Mouse (Mus musculus) neural tube, embryonic 13.5 days (tissue): ENCODE measurements around the gene Adamts1. TPM values are rescaled to one million over a fixed set of nuclear protein-coding genes. Genes with fewer than 3 reads are reported as not detected.

Source experiments
- ATAC-seq: fragments of 200-750 bp; cut with Nextera tagmentation; 2 replicates; pipeline ENCODE4 v1.8.0; 2017; ENCODE audit warnings: low read depth, mild to moderate bottlenecking, moderate TSS enrichment, moderate library complexity
- H3K27ac ChIP-seq: fragments of 300-500 bp; sonication (generic); replicated peaks from 2 replicates; pipeline ENCODE4 v1.5.1; 2015; ENCODE audit warnings: moderate library complexity, mild to moderate bottlenecking, inconsistent platforms
- H3K27me3 ChIP-seq: fragments of 300-500 bp; sonication (generic); 2 replicates; pipeline ENCODE4 v1.6.1; 2015; ENCODE audit warnings: mild to moderate bottlenecking, inconsistent platforms
- H3K36me3 ChIP-seq: fragments of 300-500 bp; sonication (generic); 2 replicates; pipeline ENCODE4 v1.6.1; 2015; ENCODE audit warnings: mild to moderate bottlenecking, inconsistent platforms
- H3K4me1 ChIP-seq: fragments of 300-500 bp; sonication (generic); replicated peaks from 2 replicates; pipeline ENCODE4 v1.6.1; 2015; ENCODE audit warnings: inconsistent platforms
- H3K4me2 ChIP-seq: fragments of 300-500 bp; sonication (generic); 2 replicates; pipeline ENCODE4 v1.6.1; 2015; ENCODE audit warnings: inconsistent platforms, mild to moderate bottlenecking, moderate library complexity
- H3K4me3 ChIP-seq: fragments of 300-500 bp; sonication (generic); 2 replicates; pipeline ENCODE4 v1.5.1; 2015; ENCODE audit warnings: mild to moderate bottlenecking, inconsistent platforms
- H3K9ac ChIP-seq: fragments of 300-500 bp; sonication (generic); 2 replicates; pipeline ENCODE4 v1.6.1; 2015; ENCODE audit warnings: moderate library complexity, mild to moderate bottlenecking, inconsistent platforms
- H3K9me3 ChIP-seq: fragments of 300-500 bp; sonication (generic); 2 replicates; pipeline ENCODE4 v1.6.1; 2016; ENCODE audit warnings: inconsistent platforms
- WGBS: fragments of 180-500 bp; shearing (Covaris S2); methylation state at CpG from one replicate; pipeline ENCODE4 v1.1.7; 2015; 5-methylcytosine and 5-hydroxymethylcytosine counted together
- polyA plus RNA-seq: library from polyadenylated mRNA; unstranded; fragments of >200 nt; fragmentation: Nextera tagmentation; extraction: Ambion mirVana; gene quantifications from 2 replicates; pipeline ENCODE4 v1.2.1, GENCODE M21; 2015

Gene Adamts1
- polyA plus RNA-seq, result 10.1 and 12.1 TPM in 2 replicates

GRCm38 (mm10) chr16:85802954-85803353, at the start of gene Adamts1:
Gene Adamts1 (minus strand): TSS chr16:85803113.
- peak within 1 kb of the TSS; percentile 100 for H3K4me2 ChIP-seq
- H3K27me3 ChIP-seq, result peaks cover 12% of the 10 kb centered on the region; the same call in 1 of the 2 replicates
- ATAC-seq, result peak; percentile 77
- 0% methylated on average over 25 of the region's 26 CpGs for WGBS
- peaks cover 38% of the 10 kb centered on the region for H3K4me1 ChIP-seq
- H3K27ac ChIP-seq, result peak within 1 kb of the TSS; percentile 80
- H3K9ac ChIP-seq, result peak within 1 kb of the TSS; percentile 81
- H3K4me3 ChIP-seq, result peak within 1 kb of the TSS; percentile 62
- peaks cover 5% of the 10 kb centered on the region for H3K36me3 ChIP-seq
- no peaks in the 10 kb centered on the region for H3K9me3 ChIP-seq

GRCm38 (mm10) chr16:85827066-85827465, 24.2 kb upstream of the Adamts1 start:
- no peak overlapping the region for H3K4me3 ChIP-seq
- no peak overlapping the region for H3K27ac ChIP-seq
- no peaks in the 10 kb centered on the region for H3K27me3 ChIP-seq
- no peaks in the 10 kb centered on the region for H3K9me3 ChIP-seq
- no peaks in the 10 kb centered on the region for H3K4me1 ChIP-seq
- ATAC-seq, result no peak
- H3K4me2 ChIP-seq, result no peak overlapping the region
- WGBS, result 76% methylated on average over 3 of the region's 3 CpGs
- H3K36me3 ChIP-seq, result no peaks in the 10 kb centered on the region
- no peak overlapping the region for H3K9ac ChIP-seq

- H3K4me1 ChIP-seq, result no peaks in the 10 kb centered on the region
- no peak overlapping the region for H3K4me2 ChIP-seq
- no peaks in the 10 kb centered on the region for H3K36me3 ChIP-seq
- ATAC-seq, result no peak
- no peak overlapping the region for H3K9ac ChIP-seq
- 84% methylated on average over 5 of the region's 5 CpGs for WGBS
- H3K27ac ChIP-seq, result no peak overlapping the region
- no peaks in the 10 kb centered on the region for H3K9me3 ChIP-seq
- no peaks in the 10 kb centered on the region for H3K27me3 ChIP-seq
- no peak overlapping the region for H3K4me3 ChIP-seq
These were observed 19.5 kb upstream of the Adamts1 start for GRCm38 (mm10) chr16:85822330-85822916.

GRCm38 (mm10) chr16:85819808-85820458, 17.0 kb upstream of the Adamts1 start:
- no peaks in the 10 kb centered on the region for H3K4me1 ChIP-seq
- H3K27ac ChIP-seq, result no peak overlapping the region
- no peak overlapping the region for H3K4me2 ChIP-seq
- H3K9me3 ChIP-seq, result no peaks in the 10 kb centered on the region
- H3K4me3 ChIP-seq, result no peak overlapping the region
- 67% methylated on average over 5 of the region's 5 CpGs for WGBS
- no peaks in the 10 kb centered on the region for H3K36me3 ChIP-seq
- no peak for ATAC-seq
- no peaks in the 10 kb centered on the region for H3K27me3 ChIP-seq
- H3K9ac ChIP-seq, result no peak overlapping the region

- no peaks in the 10 kb centered on the region for H3K4me1 ChIP-seq
- no peak overlapping the region for H3K27ac ChIP-seq
- H3K9ac ChIP-seq, result no peak overlapping the region
- H3K9me3 ChIP-seq, result no peaks in the 10 kb centered on the region
- no peaks in the 10 kb centered on the region for H3K27me3 ChIP-seq
- no peak overlapping the region for H3K4me2 ChIP-seq
- WGBS, result 89% methylated on average over 2 of the region's 2 CpGs
- H3K4me3 ChIP-seq, result no peak overlapping the region
- H3K36me3 ChIP-seq, result no peaks in the 10 kb centered on the region
- no peak for ATAC-seq
These were observed 11.2 kb upstream of the Adamts1 start for GRCm38 (mm10) chr16:85814116-85814515.

- no peak overlapping the region for H3K9ac ChIP-seq
- H3K4me2 ChIP-seq, result peak overlapping the region; percentile 27
- no peaks in the 10 kb centered on the region for H3K9me3 ChIP-seq
- H3K27ac ChIP-seq, result no peak overlapping the region
- H3K27me3 ChIP-seq, result peaks cover 12% of the 10 kb centered on the region; the same call in 1 of the 2 replicates
- no peak overlapping the region for H3K4me3 ChIP-seq
- no peaks in the 10 kb centered on the region for H3K36me3 ChIP-seq
- ATAC-seq, result no peak
- WGBS, result 10% methylated on average over 2 of the region's 2 CpGs
- H3K4me1 ChIP-seq, result peaks cover 18% of the 10 kb centered on the region
These were observed 4.7 kb upstream of the Adamts1 start for GRCm38 (mm10) chr16:85807626-85808025.

GRCm38 (mm10) chr16:85807072-85807471, 4.2 kb upstream of the Adamts1 start:
- H3K4me2 ChIP-seq, result peak overlapping the region; percentile 27
- 22% methylated on average over 3 of the region's 3 CpGs for WGBS

GRCm38 (mm10) chr16:85805581-85805980, 2.7 kb upstream of the Adamts1 start:
- Histone ChIP-seq H3K27ac (no peak overlapping the region), H3K36me3 (no peaks in the 10 kb centered on the region), H3K27me3 (peaks cover 12% of the 10 kb centered on the region; the same call in 1 of the 2 replicates), H3K4me2 (no peak overlapping the region), H3K4me3 (no peak overlapping the region), H3K9ac (no peak overlapping the region), H3K4me1 (peaks cover 32% of the 10 kb centered on the region), H3K9me3 (no peaks in the 10 kb centered on the region)
- 84% methylated on average over 2 of the region's 2 CpGs for WGBS
- no peak for ATAC-seq

More at GRCm38 (mm10) chr16:85807072-85807471, 4.2 kb upstream of the Adamts1 start:
- Histone ChIP-seq H3K36me3 (no peaks in the 10 kb centered on the region), H3K4me3 (no peak overlapping the region), H3K27me3 (peaks cover 12% of the 10 kb centered on the region; the same call in 1 of the 2 replicates), H3K27ac (no peak overlapping the region), H3K4me1 (peaks cover 23% of the 10 kb centered on the region), H3K9me3 (no peaks in the 10 kb centered on the region), H3K9ac (no peak overlapping the region)
- no peak for ATAC-seq

- ATAC-seq, result no peak
- Histone ChIP-seq H3K4me2 (peak overlapping the region; percentile 100), H3K27ac (peak overlapping the region; percentile 80), H3K4me1 (peaks cover 38% of the 10 kb centered on the region), H3K27me3 (peaks cover 12% of the 10 kb centered on the region; the same call in 1 of the 2 replicates), H3K4me3 (peak overlapping the region; percentile 62), H3K9ac (peak overlapping the region; percentile 81), H3K36me3 (no peaks in the 10 kb centered on the region), H3K9me3 (no peaks in the 10 kb centered on the region)
- WGBS, result 1% methylated on average over 25 of the region's 25 CpGs
These were observed 969 bp upstream of the Adamts1 start for GRCm38 (mm10) chr16:85803613-85804551.

- H3K27ac ChIP-seq, result peak overlapping the region; percentile 80
These were observed 722 bp downstream of the Adamts1 start for GRCm38 (mm10) chr16:85801971-85802811.

GRCm38 (mm10) chr16:85801252-85801651, 1.7 kb downstream of the Adamts1 start:
- Histone ChIP-seq H3K4me1 (peaks cover 38% of the 10 kb centered on the region), H3K27me3 (peaks cover 12% of the 10 kb centered on the region; the same call in 1 of the 2 replicates), H3K4me3 (peak overlapping the region; percentile 62), H3K27ac (peak overlapping the region; percentile 80), H3K9ac (peak overlapping the region; percentile 81), H3K36me3 (peaks cover 20% of the 10 kb centered on the region), H3K4me2 (peak overlapping the region; percentile 100), H3K9me3 (no peaks in the 10 kb centered on the region)
- WGBS, result 0% methylated on average over 23 of the region's 23 CpGs
- ATAC-seq, result peak; percentile 81

More at GRCm38 (mm10) chr16:85801971-85802811, 722 bp downstream of the Adamts1 start:
- H3K27me3 ChIP-seq, result peaks cover 12% of the 10 kb centered on the region; the same call in 1 of the 2 replicates
- H3K9me3 ChIP-seq, result no peaks in the 10 kb centered on the region
- peaks cover 38% of the 10 kb centered on the region for H3K4me1 ChIP-seq
- whole genome bisulfite sequencing, result under 1% methylated on average over 67 of the region's 67 CpGs
- H3K9ac ChIP-seq, result peak overlapping the region; percentile 81
- H3K36me3 ChIP-seq, result peaks cover 13% of the 10 kb centered on the region
- ATAC-seq, result peak; percentile 16
- H3K4me3 ChIP-seq, result peak overlapping the region; percentile 62
- H3K4me2 ChIP-seq, result peak overlapping the region; percentile 100
